Mouse (Mus musculus) kidney, adult 10 weeks (tissue): ENCODE measurements around the gene Castor1. TPM values are rescaled to one million over a fixed set of nuclear protein-coding genes. Genes with fewer than 3 reads are reported as not detected.

Source experiments
- polyA plus RNA-seq: library from polyadenylated mRNA; stranded (reverse); fragments of 350-450 nt; fragmentation: Illumina TruSeq; extraction: RNeasy Lipid Tissue Mini Kit (QIAGEN cat#74804); gene quantifications from one replicate; pipeline ENCODE4 v1.2.3, GENCODE M21; 2014; ENCODE audit warnings: low read depth, low replicate concordance

The Castor1 gene
- polyA plus RNA-seq = not detected

DNA sequence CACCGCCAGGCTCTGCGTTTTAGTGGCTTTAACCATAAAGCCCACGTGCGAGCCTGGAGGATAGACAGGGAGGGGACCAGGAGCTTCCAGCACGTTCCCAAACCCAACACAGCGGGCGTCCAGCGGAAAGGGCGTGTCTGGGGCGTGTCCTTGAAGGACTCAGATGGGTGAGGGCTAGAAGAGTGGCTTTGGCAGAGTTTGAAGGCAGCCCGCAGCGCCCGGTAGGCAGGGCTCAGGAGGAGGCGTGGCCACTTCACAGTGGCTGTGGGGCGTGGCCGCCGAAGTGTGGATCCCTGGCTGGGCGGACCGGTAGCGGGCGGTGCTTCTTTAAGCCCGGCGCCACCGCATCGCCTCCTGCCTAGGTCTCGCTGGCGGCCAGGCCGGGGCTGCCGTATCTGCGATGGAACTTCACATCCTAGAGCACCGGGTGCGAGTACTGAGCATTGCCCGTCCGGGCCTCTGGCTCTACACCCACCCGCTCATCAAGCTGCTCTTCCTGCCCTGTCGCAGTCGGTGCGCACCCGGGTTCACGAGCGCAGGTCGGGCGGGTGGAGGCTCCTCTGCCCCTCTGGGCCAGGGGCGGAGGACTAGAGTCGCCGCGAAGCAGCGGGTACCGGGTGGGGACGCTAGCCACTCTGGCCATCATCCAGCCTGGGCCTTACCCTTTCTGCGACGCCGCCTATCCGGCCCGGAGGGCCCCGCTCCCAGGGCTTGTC, at the start of gene Castor1:
Castor1 (plus strand) TSS at position 312 of the 716 bp plus-strand sequence.

DNA sequence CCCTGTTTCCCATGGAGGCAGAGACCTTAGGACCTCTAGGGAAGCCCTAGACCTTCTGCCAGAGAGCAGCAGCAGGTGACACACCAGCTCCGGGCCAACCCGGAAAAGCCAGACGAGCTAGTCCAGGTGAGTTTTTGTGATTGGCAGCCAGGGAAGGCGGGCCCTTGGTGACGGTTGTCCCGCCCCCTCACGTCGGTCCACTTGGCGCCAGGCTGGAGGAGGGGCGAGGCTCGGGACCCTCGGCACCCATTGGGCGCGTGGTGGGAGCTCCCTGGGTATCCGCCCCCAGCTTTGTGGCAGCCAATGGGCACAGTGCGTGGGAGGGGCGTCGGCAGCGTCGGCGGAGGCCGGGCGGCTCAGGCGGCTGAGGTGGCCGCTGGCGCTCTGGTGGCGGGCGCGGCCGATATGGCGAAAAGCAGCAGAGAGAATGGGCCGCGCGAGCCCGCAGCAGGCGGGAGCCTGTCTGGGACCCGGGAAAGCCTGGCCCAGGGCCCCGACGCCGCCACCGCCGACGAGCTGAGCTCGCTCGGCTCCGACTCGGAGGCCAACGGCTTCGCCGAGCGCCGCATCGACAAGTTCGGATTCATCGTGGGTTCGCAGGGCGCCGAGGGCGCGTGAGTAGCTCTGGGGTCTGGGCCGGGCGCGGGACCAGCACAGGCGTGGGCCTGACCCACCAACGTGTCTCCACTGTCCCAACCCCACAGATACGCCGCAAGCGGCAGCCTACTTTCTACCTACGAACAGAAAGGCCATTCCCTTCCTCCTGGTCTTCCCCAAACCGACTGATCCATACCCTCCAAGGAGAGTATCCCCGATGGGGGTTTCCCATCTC, 31.3 kb upstream of the Castor1 start, which contains the start of gene Tbc1d10a:
Tbc1d10a (plus strand) TSS at position 304 of the 832 bp plus-strand sequence.

DNA sequence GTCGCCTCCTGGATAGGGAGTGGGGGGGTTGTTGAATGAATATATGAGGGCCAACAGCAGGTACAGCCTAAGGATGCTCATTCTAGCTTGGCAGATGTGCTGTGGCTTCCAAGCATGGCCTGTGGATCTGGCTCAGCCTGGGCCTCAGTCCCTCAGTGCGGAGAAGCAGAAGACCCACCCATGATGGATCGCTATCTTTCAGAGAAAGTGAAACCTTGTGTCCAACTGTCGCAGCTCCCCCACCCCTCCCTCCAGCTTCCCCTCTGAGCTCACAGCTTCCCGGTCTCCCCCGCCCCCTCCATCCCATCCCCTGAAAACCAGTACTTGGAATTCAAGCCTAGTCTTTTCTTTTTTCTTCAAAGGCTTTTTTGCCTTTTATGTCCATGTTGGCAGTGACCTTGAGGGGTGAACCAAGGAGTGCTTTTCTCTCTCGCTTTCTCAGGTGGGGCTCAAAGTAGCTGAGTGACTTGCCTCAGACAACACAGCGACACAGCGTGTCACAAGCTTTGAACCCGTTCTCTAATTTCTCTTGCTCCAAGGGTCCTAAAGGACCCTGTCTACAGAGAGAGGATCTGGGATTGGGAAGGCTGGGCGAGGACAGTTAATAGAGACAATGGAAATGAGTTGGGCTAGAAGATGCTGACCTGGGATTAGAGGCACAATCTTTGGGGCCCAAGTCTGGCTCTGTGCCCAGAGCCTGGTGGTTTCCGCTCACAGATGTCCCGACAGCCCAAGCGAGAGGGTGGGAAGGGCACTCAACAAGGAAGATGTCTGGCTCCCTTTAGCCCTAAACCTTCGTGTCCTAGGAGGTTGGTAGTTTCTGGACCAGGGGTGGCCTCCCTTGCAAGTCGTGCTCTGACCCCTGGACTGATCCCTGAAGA, 17.9 kb downstream of the Castor1 start, which contains the start of gene Osm:
Osm (plus strand) TSS at position 756 of the 881 bp plus-strand sequence.

DNA sequence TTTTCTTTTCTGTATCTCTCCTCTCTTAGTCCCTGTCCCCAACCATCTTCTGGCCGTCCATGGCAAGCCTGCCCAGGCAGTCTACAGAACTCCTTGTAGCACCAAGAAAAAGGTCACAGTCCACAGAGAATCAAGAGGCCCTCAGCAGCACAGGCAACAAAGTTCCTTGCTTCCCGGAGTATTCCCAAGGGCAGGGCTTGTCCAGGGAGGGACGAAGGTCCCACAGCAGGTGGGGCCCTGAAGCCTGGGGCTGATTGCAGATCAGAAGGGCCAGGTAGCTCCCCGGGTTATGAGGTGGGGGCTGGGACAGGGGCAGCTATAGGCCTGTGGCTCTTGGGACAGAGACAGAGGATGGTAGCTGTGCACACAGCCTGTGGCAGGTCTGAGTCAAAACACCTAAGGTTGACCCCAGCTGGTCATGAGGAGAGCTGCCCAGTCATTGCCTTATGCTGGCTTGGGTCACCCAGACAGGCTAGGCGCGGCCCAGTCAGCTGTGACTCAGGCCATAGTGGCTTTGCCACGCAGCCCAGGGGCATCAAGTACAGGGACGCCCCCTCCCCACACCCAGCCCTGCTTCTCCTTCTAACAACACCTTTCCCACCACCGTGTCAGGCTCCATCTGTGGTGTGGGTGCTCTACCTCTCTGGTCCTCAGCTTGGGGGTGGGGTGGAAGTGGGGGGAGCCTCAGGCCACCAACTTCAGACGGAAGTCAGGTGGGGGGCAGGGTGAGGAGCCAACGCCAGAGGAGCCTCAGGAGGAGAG, 39.0 kb downstream of the Castor1 start, which contains the start of gene Lif:
Lif (plus strand) TSS at position 712 of the 762 bp plus-strand sequence.

Other genes starting within 250 kb of the Castor1 start
- gene 4930556J24Rik, start 241.4 kb upstream of the Castor1 start, polyA plus RNA-seq = not detected
- 0.49 TPM for gene Gal3st1, start 234.6 kb upstream of the Castor1 start, polyA plus RNA-seq
- gene Sec14l4, start 186.8 kb upstream of the Castor1 start, polyA plus RNA-seq = not detected
- gene Sec14l3, start 153.4 kb upstream of the Castor1 start, polyA plus RNA-seq = 30.7 TPM
- 12.0 TPM for gene Mtfp1, start 122.8 kb upstream of the Castor1 start, polyA plus RNA-seq
- 0.85 TPM for gene Sec14l2, start 94.8 kb upstream of the Castor1 start, polyA plus RNA-seq
- gene Rnf215, start 83.0 kb upstream of the Castor1 start, polyA plus RNA-seq = 2.9 TPM
- 3.9 TPM for gene Ccdc157, start 57.9 kb upstream of the Castor1 start, polyA plus RNA-seq
- gene Sf3a1, start 57.9 kb upstream of the Castor1 start, polyA plus RNA-seq = 10.2 TPM
- not detected for gene Tbc1d10a, start 31.4 kb upstream of the Castor1 start, polyA plus RNA-seq
- not detected for gene Osm, start 18.2 kb downstream of the Castor1 start, polyA plus RNA-seq
- gene Lif, start 39.3 kb downstream of the Castor1 start, polyA plus RNA-seq = not detected
- gene Hormad2, start 222.9 kb downstream of the Castor1 start, polyA plus RNA-seq = not detected